Mouse (Mus musculus): Measurements from ENCODE around the gene Mipep.

Gene Mipep

DNA sequence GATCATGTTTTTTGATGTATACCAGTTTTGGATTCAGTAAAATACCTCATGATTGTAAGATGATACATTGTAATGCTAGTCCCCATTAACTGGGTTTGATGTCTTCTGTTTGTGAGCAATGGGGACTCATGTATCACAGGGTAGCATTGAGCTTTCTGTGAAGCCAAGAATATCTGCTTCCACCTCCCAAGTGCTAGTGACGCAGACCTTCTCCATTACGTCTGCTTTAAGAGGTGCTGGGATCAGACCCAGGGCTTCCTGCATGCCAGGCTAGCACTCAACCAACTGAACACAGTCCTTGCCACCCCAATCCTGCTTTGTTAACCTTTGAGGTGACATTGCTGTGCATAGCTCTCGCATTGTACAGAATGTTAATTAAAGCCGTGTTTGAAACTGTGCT, 14.3 kb downstream of the Mipep start:
- intact Hi-C loops (cut with DNase I) = loop anchor here (1.0 to 2.0 kb wide), 2 partner anchors 287 to 314 kb away; no protein-coding TSS in a partner anchor

DNA sequence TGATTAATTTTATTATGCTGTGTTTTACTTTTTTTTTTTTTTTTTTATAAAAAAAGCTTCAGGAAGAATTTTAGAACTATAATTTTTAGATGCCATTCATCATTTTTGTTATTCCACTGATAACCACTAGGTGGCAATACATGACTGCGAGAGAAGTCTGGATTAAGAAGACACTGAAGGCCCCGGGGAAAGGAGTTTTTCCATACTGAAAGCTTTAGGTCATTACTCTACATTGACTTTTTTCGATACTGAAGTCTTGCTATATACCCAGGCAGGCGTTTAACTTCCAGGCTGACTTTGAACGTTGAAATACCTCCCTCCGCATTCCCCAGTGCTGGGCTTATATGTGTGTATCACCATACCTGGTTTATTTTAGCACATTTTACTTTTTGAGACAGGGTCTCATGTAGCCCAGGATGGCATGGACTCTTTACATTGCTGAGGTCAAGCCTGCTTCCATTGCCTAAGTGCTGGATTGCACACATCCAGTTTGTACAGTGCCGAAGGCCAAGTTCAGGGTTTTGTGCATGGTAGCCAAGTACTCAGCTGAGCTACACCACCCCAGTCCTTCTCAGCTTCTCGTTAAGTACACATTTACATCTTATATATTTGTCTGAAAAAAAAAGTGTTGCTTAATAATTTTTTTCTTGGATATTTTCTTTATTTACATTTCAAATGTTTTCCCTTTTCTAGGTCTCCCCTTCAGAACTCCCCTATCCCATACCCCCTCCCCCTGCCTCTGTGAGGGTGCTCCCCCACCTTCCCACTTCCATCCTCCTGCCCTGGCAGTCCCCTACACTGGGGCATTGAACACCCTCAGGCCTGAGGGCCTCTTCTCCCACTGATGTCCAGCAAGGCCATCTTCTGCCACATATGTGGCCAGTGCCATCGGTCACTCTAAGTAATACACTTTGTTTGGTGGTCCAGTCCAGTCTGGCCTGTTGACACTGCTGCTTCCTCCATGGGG, 15.7 kb downstream of the Mipep start:
- intact Hi-C loops (cut with DNase I) = loop anchor here (1.0 to 5.0 kb wide), 3 partner anchors 285 to 492 kb away; no protein-coding TSS in a partner anchor

DNA sequence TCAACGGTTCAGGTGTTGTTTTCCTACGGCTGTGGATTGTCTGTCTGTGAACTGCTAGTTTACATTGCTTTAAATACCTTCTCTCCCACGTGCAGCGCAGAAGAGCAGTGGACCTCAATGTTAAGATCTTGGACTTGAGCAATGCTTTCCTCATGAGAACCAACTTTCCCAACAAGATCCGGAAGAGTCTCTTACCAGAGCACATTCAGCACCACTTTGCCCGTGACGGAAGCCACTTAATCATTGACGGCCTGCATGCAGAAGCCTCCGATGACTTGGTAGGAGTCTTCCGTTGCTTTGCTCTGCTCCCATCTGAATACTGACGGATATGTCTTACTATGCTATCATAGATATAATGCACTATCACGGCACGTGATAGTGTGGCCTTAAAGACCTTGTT, 17.7 kb downstream of the Mipep start:
- intact Hi-C loops (cut with DNase I) = loop anchor here (5.0 kb wide), 1 partner anchor 490 kb away; no protein-coding TSS in a partner anchor

DNA sequence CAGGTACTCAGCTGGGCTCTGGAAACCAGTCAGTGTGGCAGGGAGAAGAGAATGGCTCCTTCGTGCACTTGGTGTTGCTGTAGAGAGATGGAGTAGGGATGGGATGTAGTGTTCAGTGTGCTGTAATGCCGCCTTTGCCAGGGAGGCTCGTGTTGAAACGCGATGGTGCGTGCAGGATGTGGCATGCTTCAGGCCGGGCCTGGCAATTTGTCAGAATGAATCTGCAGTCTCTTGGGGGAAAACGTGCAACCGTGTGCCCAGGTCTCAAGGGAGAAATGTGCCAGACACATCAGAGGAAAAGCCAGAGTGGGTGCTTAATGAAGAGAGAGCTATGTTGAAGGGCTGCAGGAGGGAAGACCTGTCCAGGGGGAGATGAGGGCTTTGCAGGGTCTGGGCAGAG, 20.6 kb downstream of the Mipep start:
- intact Hi-C loops (cut with DNase I) = loop anchor here (5.0 kb wide), 1 partner anchor 487 kb away; no protein-coding TSS in a partner anchor

DNA sequence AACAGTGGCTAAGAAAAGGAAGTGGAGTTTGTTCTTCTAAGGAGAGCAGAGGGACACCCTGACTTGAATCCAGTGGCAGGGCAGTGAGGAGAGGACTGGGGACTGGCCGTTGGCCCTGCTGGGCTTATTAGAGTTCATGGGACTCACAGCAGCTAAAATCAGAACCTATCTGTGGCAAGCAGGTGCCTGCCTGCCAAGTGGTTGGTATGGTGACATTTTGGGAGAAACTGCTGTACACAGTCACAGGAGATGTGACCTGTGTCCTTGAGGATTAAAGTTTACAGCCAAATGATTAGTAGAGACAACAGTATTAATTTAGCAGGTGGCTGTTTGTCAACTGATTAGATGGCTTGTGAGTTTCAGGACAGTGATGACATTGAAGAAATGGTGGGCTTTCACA, 21.5 kb downstream of the Mipep start:
- intact Hi-C loops (cut with DNase I) = no loop called here

DNA sequence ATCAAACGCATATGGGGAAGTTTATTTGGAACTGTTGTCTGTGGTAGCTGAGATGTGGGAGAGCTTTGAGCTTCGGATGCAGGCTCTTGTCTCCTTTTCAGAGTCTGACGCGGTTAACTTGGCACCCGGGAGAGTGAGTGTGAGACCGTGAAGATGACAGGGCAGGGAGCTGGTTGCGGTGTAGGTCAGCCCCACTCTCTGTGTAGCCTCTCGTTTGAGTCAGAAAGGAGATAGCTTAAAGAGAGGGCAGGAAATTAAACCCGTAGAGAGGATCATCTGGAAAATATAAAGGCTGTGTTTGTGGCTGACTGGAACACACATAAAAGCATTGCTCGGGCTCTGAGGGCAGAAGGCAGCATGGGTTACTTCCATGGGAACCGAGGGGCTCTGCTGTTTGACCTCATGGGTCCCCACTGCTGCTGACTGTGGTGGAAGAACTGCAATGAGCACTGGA, 22.5 kb downstream of the Mipep start:
- intact Hi-C loops (cut with DNase I) = no loop called here

DNA sequence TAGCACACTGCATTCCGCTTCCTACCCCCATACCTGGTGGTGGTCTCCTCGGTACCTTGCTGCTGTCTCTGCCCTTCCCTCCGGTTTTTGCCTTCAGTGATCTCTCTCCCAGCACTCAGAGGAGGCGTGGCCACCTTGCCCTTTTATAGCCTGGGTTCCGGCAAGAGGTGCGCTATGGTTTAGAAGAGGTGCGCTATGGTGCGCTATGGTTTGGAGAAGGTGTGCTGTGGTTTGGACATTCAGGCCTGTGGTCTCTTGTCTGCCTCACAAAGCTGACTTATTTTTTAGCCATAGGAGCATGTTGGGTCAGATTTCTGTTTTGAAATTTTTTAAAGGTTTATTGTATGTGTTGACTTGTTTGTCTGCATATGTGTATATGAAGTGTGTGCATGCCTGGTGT, 25.5 kb downstream of the Mipep start:
- intact Hi-C loops (cut with DNase I) = no loop called here

DNA sequence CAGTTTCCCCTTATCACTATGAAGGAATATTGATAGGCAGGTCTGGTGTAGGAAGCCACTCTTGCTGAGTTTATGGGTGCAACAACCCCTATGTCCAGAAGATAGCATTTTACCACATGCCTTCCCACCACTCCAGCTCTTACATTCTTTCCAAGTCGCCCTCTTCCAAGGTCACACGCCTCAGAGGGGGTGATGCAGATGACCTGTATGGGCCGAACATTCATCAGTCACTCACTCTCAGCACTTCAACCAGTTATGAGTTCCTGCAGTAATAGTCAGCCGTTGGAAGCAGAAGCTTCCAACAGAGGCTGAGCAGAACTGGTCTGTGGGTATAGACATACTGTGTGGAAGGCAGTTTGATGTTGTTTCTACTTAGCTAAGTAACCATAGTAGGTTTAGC, 27.2 kb downstream of the Mipep start:
- intact Hi-C loops (cut with DNase I) = no loop called here

DNA sequence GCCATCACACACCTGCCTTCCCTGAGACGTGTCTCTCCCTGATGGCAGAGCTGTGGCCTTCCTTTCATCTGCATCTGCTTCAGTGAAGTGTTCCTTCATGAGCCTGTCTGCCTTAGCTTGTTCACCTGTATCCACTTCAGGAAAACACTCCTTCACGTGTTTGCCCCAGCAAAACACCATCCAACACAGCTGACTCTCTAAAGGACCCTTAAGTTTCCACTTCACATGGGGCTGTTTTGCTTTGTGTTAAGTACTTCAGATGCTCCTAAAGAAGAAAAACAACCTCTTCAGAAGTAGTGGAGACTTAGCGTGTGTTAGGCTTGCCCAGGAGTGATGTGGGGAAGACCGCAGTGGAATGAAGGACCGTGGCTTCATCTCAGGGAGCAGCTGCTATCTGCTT, 30.7 kb downstream of the Mipep start:
- intact Hi-C loops (cut with DNase I) = no loop called here

DNA sequence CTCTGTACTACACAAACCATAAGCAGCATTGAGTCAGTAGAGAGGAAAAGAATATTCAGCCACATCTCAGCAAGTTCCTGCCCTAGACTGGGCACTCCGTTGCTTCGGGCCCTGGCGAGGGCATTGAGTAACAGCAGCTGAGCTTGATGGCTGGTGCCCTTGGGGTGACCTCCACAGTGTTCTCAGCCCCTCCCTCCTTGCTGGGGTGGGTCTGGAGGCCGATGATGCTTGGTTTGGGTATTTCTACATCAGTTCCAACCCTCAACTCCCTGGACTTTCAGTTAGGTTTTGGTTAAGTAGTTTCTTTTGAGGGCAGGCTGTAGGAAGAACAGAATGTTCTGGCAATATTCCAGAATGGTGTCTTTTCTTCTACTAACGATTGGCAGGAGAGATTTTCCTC, 33.7 kb downstream of the Mipep start:
- intact Hi-C loops (cut with DNase I) = no loop called here

DNA sequence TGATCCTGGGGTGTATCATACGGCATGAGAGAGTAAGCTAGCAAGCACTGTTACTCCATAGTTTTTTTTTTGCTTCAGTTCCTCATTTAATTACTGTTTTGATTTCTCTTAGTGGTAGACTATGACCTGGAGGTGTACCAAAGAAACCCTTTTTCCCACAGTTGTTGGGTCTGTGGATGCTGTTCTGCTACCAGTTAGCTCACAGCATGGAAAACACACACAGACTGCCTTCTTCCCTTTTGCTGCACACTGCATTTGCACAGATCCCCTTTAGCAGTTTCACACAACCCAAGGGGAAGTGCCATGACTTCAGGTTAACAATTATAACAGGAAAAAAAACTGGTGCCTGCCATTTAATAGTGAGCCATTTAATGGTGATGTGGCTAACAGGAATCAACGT, 45.7 kb downstream of the Mipep start:
- intact Hi-C loops (cut with DNase I) = no loop called here

DNA sequence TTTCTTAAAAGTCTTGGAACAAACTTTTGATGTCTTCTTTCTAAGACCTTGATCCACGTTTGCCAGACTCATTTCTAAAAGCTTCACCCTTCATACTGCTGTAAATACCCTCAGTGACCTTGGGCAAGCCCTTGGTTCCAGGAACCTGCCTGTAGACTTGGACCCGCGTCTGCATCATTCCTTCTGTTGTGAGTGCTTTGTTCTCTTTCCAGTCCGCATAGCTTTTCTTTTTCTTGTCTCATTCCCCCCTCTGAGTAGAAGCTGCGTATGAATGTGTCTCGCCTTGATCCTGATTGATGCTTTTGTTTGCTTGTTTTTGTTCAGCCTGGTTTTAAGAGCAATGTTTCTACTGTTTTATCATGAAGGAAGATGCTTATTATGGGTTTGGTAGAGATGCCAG, 52.3 kb downstream of the Mipep start:
- intact Hi-C loops (cut with DNase I) = no loop called here

DNA sequence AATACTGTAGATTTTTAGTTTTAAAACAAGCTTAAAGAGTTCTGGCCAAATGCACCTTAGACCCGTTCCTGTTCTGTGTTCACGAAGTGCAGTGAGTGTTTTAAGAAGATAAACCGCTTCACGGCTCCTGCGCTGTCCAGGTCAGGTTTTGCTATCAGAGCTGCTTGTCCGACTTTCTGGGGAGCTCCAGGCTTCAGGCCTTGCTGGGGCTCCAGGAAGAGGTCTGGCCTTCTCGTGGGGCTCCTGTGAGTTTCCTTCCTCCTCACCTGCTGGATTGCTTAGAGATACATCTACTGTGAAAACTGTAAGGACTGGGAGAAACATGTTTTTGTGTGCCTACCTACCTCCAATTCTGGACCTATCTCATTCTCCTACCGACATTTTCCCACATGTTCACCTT, 55.3 kb downstream of the Mipep start:
- intact Hi-C loops (cut with DNase I) = no loop called here

DNA sequence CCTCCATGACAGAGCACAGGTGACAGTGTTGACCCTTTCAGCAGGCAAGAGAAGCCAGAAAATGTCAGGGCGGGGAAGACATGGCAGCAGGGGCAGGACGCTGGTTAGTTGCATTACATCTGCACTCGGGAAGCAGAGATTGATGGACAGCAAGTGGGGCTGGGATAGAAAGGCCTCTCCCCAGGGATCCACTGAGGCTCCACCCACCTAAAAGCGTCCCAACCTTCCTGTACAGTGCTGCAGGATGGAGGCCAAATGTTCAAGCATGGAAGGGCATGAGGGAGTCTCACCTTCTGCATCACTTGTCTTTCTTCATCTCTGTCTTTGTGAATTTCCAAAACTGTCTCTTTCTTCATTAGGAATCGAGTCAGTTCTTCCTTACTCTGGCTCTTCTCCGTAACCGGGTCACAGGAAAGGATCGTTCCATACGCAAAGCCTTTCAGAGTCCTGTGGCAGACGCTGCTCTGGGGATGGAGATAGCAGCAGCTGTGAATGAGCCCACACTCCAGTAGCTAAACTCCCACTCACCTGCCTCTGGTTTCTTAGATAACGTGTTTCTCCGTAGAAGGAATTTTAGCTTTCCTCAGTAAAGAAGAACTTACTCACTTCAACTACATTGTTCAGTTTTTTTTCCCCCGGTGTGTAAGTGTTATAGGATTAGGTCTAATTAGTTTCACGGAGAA, 57.7 kb downstream of the Mipep start:
- intact Hi-C loops (cut with DNase I) = no loop called here

DNA sequence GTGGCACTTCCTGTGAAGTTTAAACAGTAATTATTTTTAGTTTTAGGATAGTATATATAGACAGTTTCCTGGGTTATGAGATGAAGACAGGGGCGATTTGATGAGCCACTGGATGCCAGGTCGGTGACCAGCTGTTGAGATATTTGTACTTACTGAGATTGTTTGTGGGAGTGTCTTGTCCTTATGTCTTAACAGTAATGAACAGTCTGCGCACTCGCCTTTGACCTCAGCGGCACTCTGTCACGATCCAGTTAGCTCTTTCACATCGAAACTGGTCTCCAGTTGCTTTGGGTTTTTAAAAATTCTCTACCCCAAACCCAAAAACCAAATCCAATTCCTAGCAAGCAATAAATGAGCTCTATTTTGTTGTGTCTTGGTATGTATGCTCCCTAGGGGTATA, 59.2 kb downstream of the Mipep start:
- intact Hi-C loops (cut with DNase I) = no loop called here

DNA sequence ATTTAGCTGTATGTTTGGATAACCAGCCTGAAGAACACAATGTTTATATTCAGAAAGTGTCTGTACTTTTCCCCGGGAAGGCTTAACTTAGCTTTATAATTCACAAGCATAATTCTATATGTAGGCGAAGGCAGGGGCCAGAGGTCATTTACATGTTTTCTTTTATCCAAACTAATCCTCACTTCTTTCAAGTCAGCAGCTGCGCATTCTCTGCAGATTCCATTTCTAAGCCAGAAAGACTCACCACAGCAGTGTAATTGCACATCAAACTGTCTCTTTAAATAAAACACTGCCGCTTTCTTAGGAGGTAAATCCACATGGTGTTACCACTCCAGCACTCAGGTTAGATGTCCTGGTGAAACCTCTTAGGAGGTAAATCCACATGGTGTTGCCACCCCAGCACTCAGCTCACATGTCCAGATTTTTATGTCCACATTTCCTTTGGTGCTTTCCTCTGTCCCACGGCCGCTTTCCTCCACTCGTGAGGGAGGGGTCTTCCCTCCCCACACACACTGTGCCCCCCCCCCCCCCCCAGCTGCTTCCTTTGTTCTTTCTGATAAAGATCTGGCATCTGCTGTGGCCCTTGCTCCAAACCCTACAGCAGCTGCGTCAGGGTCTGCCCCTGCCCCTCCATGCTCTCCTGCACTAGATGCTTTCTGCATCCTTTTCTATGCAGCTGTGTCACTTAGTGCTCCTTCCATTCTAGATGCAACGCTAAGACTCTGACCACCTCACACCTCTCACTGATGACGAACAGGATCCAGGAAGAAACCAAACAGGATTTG, 61.1 kb downstream of the Mipep start:
- intact Hi-C loops (cut with DNase I) = no loop called here

DNA sequence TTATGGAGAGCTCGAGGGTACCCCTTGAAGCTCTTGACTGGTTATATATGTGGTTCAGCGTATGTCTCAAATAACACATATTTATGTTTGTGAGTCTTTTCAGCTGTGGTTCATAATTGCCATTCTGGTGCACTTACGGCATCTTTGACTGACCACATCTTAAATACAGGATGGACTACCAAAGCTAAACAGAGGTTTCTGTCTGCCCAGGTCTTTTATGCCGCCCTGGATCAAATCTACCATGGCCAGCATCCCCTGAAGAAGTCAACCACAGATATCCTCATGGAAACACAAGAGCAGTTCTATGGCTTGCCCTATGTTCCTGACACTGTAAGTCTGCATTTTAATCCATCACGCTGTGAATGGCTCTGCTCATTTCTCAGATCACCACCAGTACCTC, 61.8 kb downstream of the Mipep start:
- intact Hi-C loops (cut with DNase I) = no loop called here

DNA sequence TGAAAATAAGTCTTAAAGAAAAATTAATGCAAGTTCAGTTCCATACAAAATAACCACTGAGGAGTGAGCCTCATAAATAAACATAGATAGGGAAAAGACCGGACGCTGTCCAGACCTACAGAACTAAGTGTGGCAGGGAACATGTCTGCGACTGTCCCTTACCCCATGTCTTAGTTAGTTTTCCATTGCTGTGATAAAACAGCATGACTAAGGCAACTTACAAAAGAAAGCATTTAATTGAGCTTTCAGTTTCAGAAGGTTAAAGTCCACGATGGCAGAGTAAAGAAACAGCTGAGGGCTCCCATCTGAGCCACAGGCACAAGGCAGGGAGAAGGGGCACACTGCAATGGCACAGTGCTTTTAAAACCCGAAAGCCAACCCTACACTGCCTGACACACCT, 63.8 kb downstream of the Mipep start:
- intact Hi-C loops (cut with DNase I) = no loop called here

DNA sequence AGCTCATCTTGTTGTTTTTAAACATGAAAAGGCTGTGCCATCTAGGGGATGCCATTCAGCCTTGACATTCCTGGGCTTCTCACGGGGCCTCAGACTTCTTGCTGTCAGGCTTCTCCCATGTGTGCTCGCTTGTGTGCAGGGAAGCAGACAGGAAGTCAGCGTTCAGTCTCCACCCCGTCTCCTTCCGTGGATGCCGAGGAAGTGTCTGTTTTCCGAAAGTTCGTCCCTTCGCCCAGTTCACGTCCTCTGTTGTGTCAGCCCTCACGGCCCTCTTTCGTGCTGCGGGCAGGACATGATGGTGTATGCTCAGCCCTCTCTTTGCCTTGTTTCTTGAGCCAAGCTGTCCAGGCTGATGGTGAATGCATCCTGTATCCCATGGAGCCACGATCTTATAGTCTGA, 65.7 kb downstream of the Mipep start:
- intact Hi-C loops (cut with DNase I) = no loop called here

DNA sequence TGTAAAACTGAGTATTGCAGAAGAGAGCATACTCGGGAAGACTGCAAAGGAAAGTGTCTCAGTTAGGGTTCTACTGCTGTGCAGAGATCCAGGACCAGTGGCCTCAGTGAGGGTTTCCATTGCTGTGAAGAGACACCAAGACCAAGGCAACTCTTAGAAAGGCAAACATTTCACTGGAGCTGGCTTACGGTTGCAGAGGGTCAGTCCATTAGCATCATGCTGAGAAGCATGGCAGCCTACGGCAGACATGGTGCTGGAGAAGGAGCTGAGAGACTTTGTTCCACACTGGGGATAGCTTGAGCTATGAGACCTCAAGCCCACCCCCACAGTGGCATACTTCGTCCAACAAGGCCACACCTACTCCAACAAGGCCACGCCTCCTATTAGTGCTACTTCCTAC, 67.3 kb downstream of the Mipep start:
- intact Hi-C loops (cut with DNase I) = no loop called here

DNA sequence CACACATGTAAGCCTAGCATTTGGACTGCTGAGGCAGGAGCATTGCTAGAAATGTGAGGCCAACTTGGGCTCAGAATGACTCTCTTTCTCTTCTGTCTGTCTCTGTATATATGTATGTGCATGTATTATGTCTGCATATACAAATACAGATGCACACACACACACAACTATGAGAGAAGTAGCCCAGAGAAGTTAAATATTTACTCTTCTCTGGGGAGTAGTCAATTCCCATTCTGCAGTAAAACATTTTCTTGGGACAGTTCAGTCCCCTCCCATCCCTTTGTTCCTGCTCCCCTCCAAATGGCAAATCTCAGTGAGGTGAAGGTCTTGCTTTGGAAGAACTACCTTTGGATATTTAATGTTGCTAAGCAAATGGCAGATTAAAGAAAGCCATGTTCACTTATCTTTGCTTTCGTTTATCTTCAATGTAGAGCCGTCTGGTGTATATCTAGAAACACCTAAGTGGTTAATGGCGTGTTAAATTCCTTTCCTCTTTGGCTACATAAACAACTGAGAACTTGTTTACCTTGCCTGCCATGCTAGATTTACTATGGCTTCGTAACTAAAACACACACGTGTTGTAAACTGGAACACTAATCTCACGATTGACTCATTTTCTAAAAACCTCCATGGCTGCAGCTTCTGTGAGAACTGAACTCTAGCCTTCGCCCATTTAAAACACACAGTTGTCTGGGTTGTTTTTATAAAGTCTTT, 72.0 kb downstream of the Mipep start:
- intact Hi-C loops (cut with DNase I) = no loop called here

All from adrenal gland (tissue).